ENCODE assay signal across 7 mouse cellular contexts in genomic region chr1:93825771-93826539, GRCm38 (mm10). TPM values are rescaled to one million over a fixed set of nuclear protein-coding genes. Genes with fewer than 3 reads are reported as not detected.
DNase-seq lines count a peak whose midpoint lies in the region; ATAC-seq and TF ChIP-seq lines count a peak whose summit lies in the region.

No protein-coding gene starts in this region.

- H3K27ac ChIP-seq in forebrain, postnatal 0 days (ENCODE audit: low read depth, low read length), result peak overlapping the region; percentile 97
- H3K27ac ChIP-seq in liver, adult 2 months (replicated peaks; ENCODE audit: insufficient read depth, low read depth, low read length), result peak overlapping the region; percentile 17
- peak overlapping the region; percentile 97 for H3K27ac ChIP-seq in olfactory bulb, adult 2 months (ENCODE audit: insufficient read depth, low read depth, low read length)

- no peak for TF ChIP-seq CTCF in lung, adult 2 months (IDR thresholded peaks at IDR 0.05; ENCODE audit: insufficient read depth, low read length)
- TF ChIP-seq CTCF in forebrain, postnatal 0 days (IDR thresholded peaks at IDR 0.05; ENCODE audit: low read depth), result no peak
- no peak for TF ChIP-seq CTCF in liver, adult 2 months (IDR thresholded peaks at IDR 0.05; ENCODE audit: low read depth, low read length)
- TF ChIP-seq CTCF in olfactory bulb, adult 2 months (IDR thresholded peaks at IDR 0.05; ENCODE audit: insufficient read depth, low read depth, low read length), result no peak

- H3K79me2 ChIP-seq in liver, adult 2 months (ENCODE audit: control insufficient read depth, insufficient read depth, low read length), result no peaks in the 10 kb centered on the region

- WGBS in lung, adult 2 months, result 44% methylated on average over 27 of the region's 27 CpGs
- WGBS in forebrain, postnatal 0 days, result 45% methylated on average over 27 of the region's 27 CpGs
- 41% methylated on average over 27 of the region's 27 CpGs for whole genome bisulfite sequencing in liver, adult 2 months
- WGBS in olfactory bulb, adult 2 months, result 46% methylated on average over 27 of the region's 27 CpGs

- peaks cover 2% of the 10 kb centered on the region; the same call in 1 of the 2 replicates for H3K4me1 ChIP-seq in lung, adult 2 months (ENCODE audit: control insufficient read depth, insufficient read depth, low read length)
- H3K4me1 ChIP-seq in forebrain, postnatal 0 days (ENCODE audit: insufficient read depth), result peaks cover 13% of the 10 kb centered on the region; the same call in 1 of the 2 replicates
- peaks cover 2% of the 10 kb centered on the region; the same call in 1 of the 2 replicates for H3K4me1 ChIP-seq in liver, adult 2 months (ENCODE audit: control insufficient read depth, insufficient read depth, low read length)
- H3K4me1 ChIP-seq in olfactory bulb, adult 2 months (ENCODE audit: control insufficient read depth, insufficient read depth, low read length), result peaks cover 15% of the 10 kb centered on the region

- ATAC-seq in forebrain, postnatal 0 days, result peak; percentile 19

- no peak for DNase-seq in lung, adult 2 months
- DNase-seq in lung, postnatal 25 days (ENCODE audit: low spot score), result no peak
- peak; percentile 72 for DNase-seq in cerebellum, adult 9-11 months
- DNase-seq in forebrain, postnatal 0 days, result no peak
- no peak for DNase-seq in liver, adult 2 months (ENCODE audit: extremely low read depth, low read depth, low spot score)
- DNase-seq in left cerebral cortex, postnatal 36 days (ENCODE audit: low spot score in 2 of 2), result no peak

- H3K4me3 ChIP-seq in lung, adult 2 months (replicated peaks; ENCODE audit: extremely low read depth, low read depth, low read length), result peak overlapping the region; percentile 75
- peak overlapping the region; percentile 59 for H3K4me3 ChIP-seq in forebrain, postnatal 0 days (ENCODE audit: low read depth, low read length)
- peak overlapping the region; percentile 71 for H3K4me3 ChIP-seq in liver, adult 2 months (ENCODE audit: insufficient read depth, low read depth, low read length)
- H3K4me3 ChIP-seq in olfactory bulb, adult 2 months (ENCODE audit: insufficient read depth, low read depth, low read length), result peak overlapping the region; percentile 65

- no peaks in the 10 kb centered on the region for H3K9me3 ChIP-seq in forebrain, postnatal 0 days (ENCODE audit: low read length)

- peaks cover 7% of the 10 kb centered on the region for H3K36me3 ChIP-seq in forebrain, postnatal 0 days (ENCODE audit: insufficient read depth)
- H3K36me3 ChIP-seq in liver, adult 2 months (ENCODE audit: control insufficient read depth, insufficient read depth, low read length), result peaks cover 2% of the 10 kb centered on the region; the same call in 1 of the 2 replicates

- intact Hi-C loops in left cerebral cortex, postnatal 36 days (cut with DNase I), result no loop called here

- H3K9ac ChIP-seq in forebrain, postnatal 0 days, result peak overlapping the region; percentile 75
- peak overlapping the region; percentile 30 for H3K9ac ChIP-seq in liver, adult 2 months (ENCODE audit: low read depth, low read length)

- H3K27me3 ChIP-seq in forebrain, postnatal 0 days (ENCODE audit: insufficient read depth, low read length), result no peaks in the 10 kb centered on the region
- no peaks in the 10 kb centered on the region for H3K27me3 ChIP-seq in liver, adult 2 months (ENCODE audit: control insufficient read depth, insufficient read depth, low read length)

- H3K4me2 ChIP-seq in forebrain, postnatal 0 days (ENCODE audit: low read depth), result peak overlapping the region; percentile 86

- no peak for TF ChIP-seq POLR2A in lung, adult 2 months (IDR thresholded peaks at IDR 0.05; ENCODE audit: borderline replicate concordance, extremely low read depth, low read depth, low read length)
- TF ChIP-seq POLR2A in liver, adult 2 months (IDR thresholded peaks at IDR 0.05; ENCODE audit: extremely low read depth, insufficient read depth, low read length), result no peak
- TF ChIP-seq POLR2A in olfactory bulb, adult 2 months (IDR thresholded peaks at IDR 0.05; ENCODE audit: insufficient read depth, low read depth, low read length), result no peak

RNA-seq across cellular contexts. Expression of gene D2hgdh, which starts 1.2 kb away (rescaled TPM):
- 17.0 and 21.3 TPM in 2 replicates for polyA plus RNA-seq in lung, adult 2 months (2012; rRNA removed)
- total RNA-seq in forebrain, postnatal 0 days (2014; rRNA removed), result 13.4 and 13.5 TPM in 2 replicates
- 7.4 and 11.2 TPM in 2 replicates for polyA plus RNA-seq in forebrain, postnatal 0 days (2015; fragmentation: Nextera tagmentation; extraction: Ambion mirVana)
- total RNA-seq in liver, adult 2 months (2014; rRNA removed), result 23.4 and 24.8 TPM in 2 replicates
- 26.1 and 27.8 TPM in 2 replicates for polyA plus RNA-seq in liver, adult 2 months (2012; rRNA removed)
- polyA plus RNA-seq in olfactory bulb, adult 2 months (2012; ENCODE audit: insufficient read depth, insufficient read length, low replicate concordance, missing spikeins), result not detected in 2 replicates
- total RNA-seq in left cerebral cortex, postnatal 36 days (2021), result 10 to 100 TPM; 12.7 to 15.3 TPM

RNA-seq across cellular contexts. Expression of gene Ing5, which starts 22.2 kb away (rescaled TPM):
- 7.1 and 10.1 TPM in 2 replicates for polyA plus RNA-seq in lung, adult 2 months (2012; rRNA removed)
- 9.3 and 12.9 TPM in 2 replicates for total RNA-seq in forebrain, postnatal 0 days (2014; rRNA removed)
- 4.4 and 5.4 TPM in 2 replicates for polyA plus RNA-seq in forebrain, postnatal 0 days (2015; fragmentation: Nextera tagmentation; extraction: Ambion mirVana)
- 4.4 and 5.5 TPM in 2 replicates for total RNA-seq in liver, adult 2 months (2014; rRNA removed)
- polyA plus RNA-seq in liver, adult 2 months (2012; rRNA removed), result 2.2 and 2.7 TPM in 2 replicates
- polyA plus RNA-seq in olfactory bulb, adult 2 months (2012; ENCODE audit: insufficient read depth, insufficient read length, low replicate concordance, missing spikeins), result not detected in 2 replicates
- 10 to 100 TPM; 11.0 to 12.2 TPM for total RNA-seq in left cerebral cortex, postnatal 36 days (2021)

RNA-seq across cellular contexts. Expression of gene Dtymk, which starts 24.2 kb away (rescaled TPM):
- 26.8 and 29.1 TPM in 2 replicates for polyA plus RNA-seq in lung, adult 2 months (2012; rRNA removed)
- 90.9 and 97.1 TPM in 2 replicates for total RNA-seq in forebrain, postnatal 0 days (2014; rRNA removed)
- polyA plus RNA-seq in forebrain, postnatal 0 days (2015; fragmentation: Nextera tagmentation; extraction: Ambion mirVana), result 123 and 138 TPM in 2 replicates
- total RNA-seq in liver, adult 2 months (2014; rRNA removed), result 26.3 and 27.7 TPM in 2 replicates
- 18.7 and 28.4 TPM in 2 replicates for polyA plus RNA-seq in liver, adult 2 months (2012; rRNA removed)
- polyA plus RNA-seq in olfactory bulb, adult 2 months (2012; ENCODE audit: insufficient read depth, insufficient read length, low replicate concordance, missing spikeins), result not detected in 2 replicates
- total RNA-seq in left cerebral cortex, postnatal 36 days (2021), result 10 to 100 TPM; 47.7 to 50.3 TPM

RNA-seq across cellular contexts. Expression of gene Gal3st2, which starts 35.2 kb away (rescaled TPM):
- polyA plus RNA-seq in lung, adult 2 months (2012; rRNA removed), result 0.62 and 0.67 TPM in 2 replicates
- 0.23 TPM in 1 of 2 replicates, not detected in the other for total RNA-seq in forebrain, postnatal 0 days (2014; rRNA removed)
- not detected in 2 replicates for polyA plus RNA-seq in forebrain, postnatal 0 days (2015; fragmentation: Nextera tagmentation; extraction: Ambion mirVana)
- 0.37 TPM in 1 of 2 replicates, not detected in the other for total RNA-seq in liver, adult 2 months (2014; rRNA removed)
- polyA plus RNA-seq in liver, adult 2 months (2012; rRNA removed), result not detected in 2 replicates
- not detected in 2 replicates for polyA plus RNA-seq in olfactory bulb, adult 2 months (2012; ENCODE audit: insufficient read depth, insufficient read length, low replicate concordance, missing spikeins)
- under 1 TPM; 0.12 to 0.16 TPM for total RNA-seq in left cerebral cortex, postnatal 36 days (2021)

Comparison
In these comparisons a context has a peak if more than half of its experiments do, and no peak if none do; other contexts are left out.
1. H3K27ac ChIP-seq: peak in every context shown above with its lines; median percentile 97 in forebrain, postnatal 0 days; 97 in olfactory bulb, adult 2 months; 17 in liver, adult 2 months.